Mouse (Mus musculus): ENCODE measurements around the gene Clk3. TPM values are rescaled to one million over a fixed set of nuclear protein-coding genes. Genes with fewer than 3 reads are reported as not detected.

Clk3 gene
- polyA plus RNA-seq, 1 experiment: 224 TPM

GRCm38 (mm10) chr9:57797456-57797855 lies 31.8 kb upstream of the Clk3 start:
- H3K27ac ChIP-seq (ENCODE audit: control insufficient read depth, insufficient read depth, low read depth, low read length): no peak overlapping the region

GRCm38 (mm10) chr9:57789733-57790132 lies 24.1 kb upstream of the Clk3 start:
- Histone ChIP-seq H3K4me3 (ENCODE audit: control insufficient read depth, low read depth, low read length) (no peak overlapping the region), H3K4me1 (ENCODE audit: control insufficient read depth, insufficient read depth, low read length) (no peaks in the 10 kb centered on the region), H3K27me3 (ENCODE audit: control insufficient read depth, insufficient read depth, low read length) (no peaks in the 10 kb centered on the region), H3K27ac (ENCODE audit: control insufficient read depth, insufficient read depth, low read depth, low read length) (no peak overlapping the region), H3K36me3 (ENCODE audit: control insufficient read depth, insufficient read depth, low read length) (peaks cover 4% of the 10 kb centered on the region; the same call in 1 of the 2 replicates)
- TF ChIP-seq CTCF (IDR thresholded peaks at IDR 0.05; ENCODE audit: control insufficient read depth, insufficient read depth, insufficient replicate concordance, low read depth, low read length) (no peak), POLR2A (IDR thresholded peaks at IDR 0.05; ENCODE audit: control insufficient read depth, low read depth, low read length) (no peak)

More at GRCm38 (mm10) chr9:57797456-57797855, 31.8 kb upstream of the Clk3 start:
- H3K4me1 ChIP-seq (ENCODE audit: control insufficient read depth, insufficient read depth, low read length): no peaks in the 10 kb centered on the region
- peaks cover 8% of the 10 kb centered on the region for H3K36me3 ChIP-seq (ENCODE audit: control insufficient read depth, insufficient read depth, low read length)
- H3K4me3 ChIP-seq (ENCODE audit: control insufficient read depth, low read depth, low read length): no peak overlapping the region
- no peaks in the 10 kb centered on the region for H3K27me3 ChIP-seq (ENCODE audit: control insufficient read depth, insufficient read depth, low read length)
- no peak for TF ChIP-seq CTCF (IDR thresholded peaks at IDR 0.05; ENCODE audit: control insufficient read depth, insufficient read depth, insufficient replicate concordance, low read depth, low read length)
- no peak for TF ChIP-seq POLR2A (IDR thresholded peaks at IDR 0.05; ENCODE audit: control insufficient read depth, low read depth, low read length)

DNA sequence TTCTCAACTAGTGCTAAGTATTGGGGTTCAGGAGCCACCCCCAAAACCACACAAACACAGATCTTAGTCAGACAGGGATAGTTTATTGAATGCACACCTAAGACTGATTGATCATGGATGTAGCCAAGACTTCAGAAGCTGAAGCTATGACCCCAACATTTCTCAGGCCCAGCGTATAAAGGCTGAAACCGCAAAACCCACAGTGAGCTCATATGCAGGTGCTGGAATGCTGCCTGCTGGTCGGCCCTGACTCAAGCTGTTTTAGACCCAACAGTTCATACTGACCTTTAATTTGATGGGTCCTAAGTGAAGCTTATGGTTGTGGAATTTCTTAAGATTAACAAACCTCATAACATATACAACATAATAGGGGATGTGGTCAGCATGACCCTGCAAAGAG lies 17.0 kb upstream of the Clk3 start:
- no peak overlapping the region for H3K27ac ChIP-seq (ENCODE audit: control insufficient read depth, insufficient read depth, low read depth, low read length)
- H3K4me3 ChIP-seq (ENCODE audit: control insufficient read depth, low read depth, low read length): no peak overlapping the region
- no peaks in the 10 kb centered on the region for H3K4me1 ChIP-seq (ENCODE audit: control insufficient read depth, insufficient read depth, low read length)
- H3K36me3 ChIP-seq (ENCODE audit: control insufficient read depth, insufficient read depth, low read length): no peaks in the 10 kb centered on the region
- no peak for TF ChIP-seq CTCF (IDR thresholded peaks at IDR 0.05; ENCODE audit: control insufficient read depth, insufficient read depth, insufficient replicate concordance, low read depth, low read length)
- TF ChIP-seq POLR2A (IDR thresholded peaks at IDR 0.05; ENCODE audit: control insufficient read depth, low read depth, low read length): no peak
- H3K27me3 ChIP-seq (ENCODE audit: control insufficient read depth, insufficient read depth, low read length): no peaks in the 10 kb centered on the region

DNA sequence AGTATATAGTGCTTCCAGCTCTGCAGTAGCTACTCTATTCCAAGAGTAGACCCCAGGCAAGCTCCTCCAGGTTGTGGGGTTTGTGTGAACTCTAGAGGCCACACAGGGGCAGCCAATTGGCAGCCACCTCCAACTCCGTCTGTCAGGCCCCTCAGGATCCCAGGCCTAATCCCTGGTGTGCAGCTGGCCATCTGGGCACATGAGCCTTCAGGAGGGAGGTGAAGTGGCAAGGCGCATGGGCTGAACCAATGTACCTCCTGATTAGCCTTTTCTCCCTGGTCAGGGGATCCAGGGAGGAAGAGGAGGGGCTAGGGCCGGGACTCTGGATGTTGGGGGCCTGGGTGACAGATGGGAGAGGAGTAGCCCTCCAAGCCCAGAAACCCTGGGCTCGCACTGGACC lies 10.1 kb upstream of the Clk3 start:
- Histone ChIP-seq H3K4me1 (ENCODE audit: control insufficient read depth, insufficient read depth, low read length) (no peaks in the 10 kb centered on the region), H3K27me3 (ENCODE audit: control insufficient read depth, insufficient read depth, low read length) (no peaks in the 10 kb centered on the region), H3K36me3 (ENCODE audit: control insufficient read depth, insufficient read depth, low read length) (no peaks in the 10 kb centered on the region), H3K4me3 (ENCODE audit: control insufficient read depth, low read depth, low read length) (no peak overlapping the region), H3K27ac (ENCODE audit: control insufficient read depth, insufficient read depth, low read depth, low read length) (no peak overlapping the region)
- TF ChIP-seq CTCF (IDR thresholded peaks at IDR 0.05; ENCODE audit: control insufficient read depth, insufficient read depth, insufficient replicate concordance, low read depth, low read length): no peak
- no peak for TF ChIP-seq POLR2A (IDR thresholded peaks at IDR 0.05; ENCODE audit: control insufficient read depth, low read depth, low read length)

GRCm38 (mm10) chr9:57775026-57775425 lies 9.4 kb upstream of the Clk3 start:
- H3K4me3 ChIP-seq (ENCODE audit: control insufficient read depth, low read depth, low read length): no peak overlapping the region
- no peaks in the 10 kb centered on the region for H3K27me3 ChIP-seq (ENCODE audit: control insufficient read depth, insufficient read depth, low read length)
- H3K4me1 ChIP-seq (ENCODE audit: control insufficient read depth, insufficient read depth, low read length): no peaks in the 10 kb centered on the region
- H3K36me3 ChIP-seq (ENCODE audit: control insufficient read depth, insufficient read depth, low read length): no peaks in the 10 kb centered on the region
- TF ChIP-seq POLR2A (IDR thresholded peaks at IDR 0.05; ENCODE audit: control insufficient read depth, low read depth, low read length) (no peak), CTCF (IDR thresholded peaks at IDR 0.05; ENCODE audit: control insufficient read depth, insufficient read depth, insufficient replicate concordance, low read depth, low read length) (no peak)
- H3K27ac ChIP-seq (ENCODE audit: control insufficient read depth, insufficient read depth, low read depth, low read length): no peak overlapping the region

GRCm38 (mm10) chr9:57774168-57774567 lies 8.5 kb upstream of the Clk3 start:
- Histone ChIP-seq H3K36me3 (ENCODE audit: control insufficient read depth, insufficient read depth, low read length) (no peaks in the 10 kb centered on the region), H3K27ac (ENCODE audit: control insufficient read depth, insufficient read depth, low read depth, low read length) (no peak overlapping the region), H3K27me3 (ENCODE audit: control insufficient read depth, insufficient read depth, low read length) (no peaks in the 10 kb centered on the region), H3K4me3 (ENCODE audit: control insufficient read depth, low read depth, low read length) (no peak overlapping the region), H3K4me1 (ENCODE audit: control insufficient read depth, insufficient read depth, low read length) (no peaks in the 10 kb centered on the region)
- TF ChIP-seq CTCF (IDR thresholded peaks at IDR 0.05; ENCODE audit: control insufficient read depth, insufficient read depth, insufficient replicate concordance, low read depth, low read length) (no peak), POLR2A (IDR thresholded peaks at IDR 0.05; ENCODE audit: control insufficient read depth, low read depth, low read length) (no peak)

DNA sequence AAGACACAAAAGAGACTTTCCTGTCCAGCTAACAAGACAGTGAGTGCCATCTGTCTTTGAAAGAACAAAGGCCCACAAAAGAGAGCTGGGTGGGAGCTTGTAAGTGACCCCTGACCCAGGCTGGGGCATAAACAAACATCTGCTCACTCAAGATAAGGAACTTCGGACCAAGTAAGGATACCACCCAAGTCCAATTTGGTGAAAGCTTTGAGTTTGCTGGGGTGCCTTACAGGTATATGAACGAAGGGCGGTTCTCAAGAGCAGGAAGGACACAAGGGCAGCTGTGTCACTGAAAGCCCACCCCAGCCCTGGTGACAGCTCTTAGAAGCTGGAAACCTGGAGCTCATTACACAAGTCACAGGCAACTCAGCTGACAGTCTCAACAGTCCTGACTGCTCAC lies 8.1 kb upstream of the Clk3 start:
- Histone ChIP-seq H3K27ac (ENCODE audit: control insufficient read depth, insufficient read depth, low read depth, low read length) (no peak overlapping the region), H3K4me3 (ENCODE audit: control insufficient read depth, low read depth, low read length) (no peak overlapping the region), H3K27me3 (ENCODE audit: control insufficient read depth, insufficient read depth, low read length) (no peaks in the 10 kb centered on the region), H3K36me3 (ENCODE audit: control insufficient read depth, insufficient read depth, low read length) (no peaks in the 10 kb centered on the region), H3K4me1 (ENCODE audit: control insufficient read depth, insufficient read depth, low read length) (no peaks in the 10 kb centered on the region)
- no peak for TF ChIP-seq POLR2A (IDR thresholded peaks at IDR 0.05; ENCODE audit: control insufficient read depth, low read depth, low read length)
- TF ChIP-seq CTCF (IDR thresholded peaks at IDR 0.05; ENCODE audit: control insufficient read depth, insufficient read depth, insufficient replicate concordance, low read depth, low read length): no peak

- TF ChIP-seq POLR2A (IDR thresholded peaks at IDR 0.05; ENCODE audit: control insufficient read depth, low read depth, low read length): no peak
- no peak for TF ChIP-seq CTCF (IDR thresholded peaks at IDR 0.05; ENCODE audit: control insufficient read depth, insufficient read depth, insufficient replicate concordance, low read depth, low read length)
- peaks cover 9% of the 10 kb centered on the region for H3K4me1 ChIP-seq (ENCODE audit: control insufficient read depth, insufficient read depth, low read length)
- no peak overlapping the region for H3K4me3 ChIP-seq (ENCODE audit: control insufficient read depth, low read depth, low read length)
- H3K27ac ChIP-seq (ENCODE audit: control insufficient read depth, insufficient read depth, low read depth, low read length): no peak overlapping the region
- no peaks in the 10 kb centered on the region for H3K27me3 ChIP-seq (ENCODE audit: control insufficient read depth, insufficient read depth, low read length)
- no peaks in the 10 kb centered on the region for H3K36me3 ChIP-seq (ENCODE audit: control insufficient read depth, insufficient read depth, low read length)
Measured at GRCm38 (mm10) chr9:57770836-57771235, 5.2 kb upstream of the Clk3 start.
